Mouse (Mus musculus) testis, adult 2 months (tissue): ENCODE results near the gene Dyrk4. TPM values are rescaled to one million over a fixed set of nuclear protein-coding genes. Genes with fewer than 3 reads are reported as not detected.
A peak's percentile ranks its signal among the peaks of the same experiment; 100 is the strongest.

Experiments used
- H3K27ac ChIP-seq: fragments of 200-500 bp; 2 replicates; pipeline ENCODE4 v1.5.1; 2012; ENCODE audit warnings: low read depth, low read length; ENCODE audit not compliant: control insufficient read depth, insufficient read depth
- H3K27me3 ChIP-seq: fragments of 200-500 bp; 2 replicates; pipeline ENCODE4 v1.6.1; 2012; ENCODE audit warnings: mild to moderate bottlenecking, low read length, moderate library complexity; ENCODE audit not compliant: control insufficient read depth, insufficient read depth
- H3K36me3 ChIP-seq: fragments of 200-500 bp; 2 replicates; pipeline ENCODE4 v1.6.1; 2012; ENCODE audit warnings: mild to moderate bottlenecking, low read length; ENCODE audit not compliant: control insufficient read depth, insufficient read depth
- H3K4me1 ChIP-seq: fragments of 200-500 bp; 2 replicates; pipeline ENCODE4 v1.6.1; 2012; ENCODE audit warnings: low read length; ENCODE audit not compliant: control insufficient read depth, insufficient read depth
- H3K4me3 ChIP-seq: fragments of 200-500 bp; 2 replicates; pipeline ENCODE4 v1.5.1; 2012; ENCODE audit warnings: low read depth, mild to moderate bottlenecking, low read length, moderate library complexity, mixed read lengths; ENCODE audit not compliant: control insufficient read depth
- CTCF ChIP-seq: fragments of 200-500 bp; IDR thresholded peaks from 2 replicates; pipeline ENCODE4 v1.5.1; 2012; ENCODE audit warnings: low read depth, mild to moderate bottlenecking, inconsistent platforms, low read length, moderate library complexity; ENCODE audit not compliant: control insufficient read depth, insufficient read depth, insufficient replicate concordance
- POLR2A ChIP-seq: fragments of 200-500 bp; IDR thresholded peaks from 2 replicates; pipeline ENCODE4 v1.6.1; 2012; ENCODE audit warnings: low read depth, mild to moderate bottlenecking, inconsistent platforms, low read length, moderate library complexity; ENCODE audit not compliant: control insufficient read depth
- polyA plus RNA-seq: library from polyadenylated mRNA; depleted of rRNA; stranded (reverse); fragments of >200 nt; gene quantifications from 2 replicates; pipeline ENCODE4 v1.2.3, GENCODE M21; 2012; rRNA removed

Gene Dyrk4
- polyA plus RNA-seq, 1 experiment: 19.7 TPM

GRCm38 (mm10) chr6:126910727-126911126 lies 10.9 kb downstream of the Dyrk4 start:
- no peaks in the 10 kb centered on the region for H3K27me3 ChIP-seq
- no peak overlapping the region for H3K27ac ChIP-seq
- H3K4me1 ChIP-seq: no peaks in the 10 kb centered on the region
- no peaks in the 10 kb centered on the region for H3K36me3 ChIP-seq
- no peak overlapping the region for H3K4me3 ChIP-seq
- TF ChIP-seq CTCF (no peak), POLR2A (no peak)

- no peaks in the 10 kb centered on the region for H3K36me3 ChIP-seq
- no peaks in the 10 kb centered on the region for H3K4me1 ChIP-seq
- H3K27me3 ChIP-seq: no peaks in the 10 kb centered on the region
- no peak overlapping the region for H3K27ac ChIP-seq
- TF ChIP-seq POLR2A: no peak
- TF ChIP-seq CTCF: no peak
- no peak overlapping the region for H3K4me3 ChIP-seq
These were observed 13.8 kb downstream of the Dyrk4 start for GRCm38 (mm10) chr6:126907876-126908275.

- Histone ChIP-seq H3K36me3 (no peaks in the 10 kb centered on the region), H3K27me3 (no peaks in the 10 kb centered on the region), H3K4me1 (no peaks in the 10 kb centered on the region), H3K27ac (no peak overlapping the region), H3K4me3 (no peak overlapping the region)
- no peak for TF ChIP-seq CTCF
- TF ChIP-seq POLR2A: no peak
These were observed 14.3 kb downstream of the Dyrk4 start for GRCm38 (mm10) chr6:126907378-126907777.

GRCm38 (mm10) chr6:126877118-126877517 lies 44.5 kb downstream of the Dyrk4 start:
- no peaks in the 10 kb centered on the region for H3K36me3 ChIP-seq
- H3K27me3 ChIP-seq: no peaks in the 10 kb centered on the region
- no peaks in the 10 kb centered on the region for H3K4me1 ChIP-seq
- TF ChIP-seq CTCF (no peak), POLR2A (no peak)
- no peak overlapping the region for H3K4me3 ChIP-seq
- no peak overlapping the region for H3K27ac ChIP-seq

GRCm38 (mm10) chr6:126852881-126853280 lies 68.8 kb downstream of the Dyrk4 start, which contains the start of gene Akap3:
Akap3 (plus strand) TSS chr6:126853098.
- H3K27me3 ChIP-seq: no peaks in the 10 kb centered on the region
- TF ChIP-seq CTCF (no peak), POLR2A (no peak)
- peak within 1 kb of the TSS; percentile 83 for H3K27ac ChIP-seq
- peaks cover 6% of the 10 kb centered on the region for H3K4me1 ChIP-seq
- H3K4me3 ChIP-seq: peak within 1 kb of the TSS; percentile 90
- no peaks in the 10 kb centered on the region for H3K36me3 ChIP-seq

GRCm38 (mm10) chr6:126848712-126849704 lies 72.6 kb downstream of the Dyrk4 start, which contains the start of gene Ndufa9:
Ndufa9 (minus strand) TSS chr6:126849136.
- peak within 1 kb of the TSS; percentile 100 for H3K4me3 ChIP-seq

GRCm38 (mm10) chr6:126836628-126837027 lies 85.0 kb downstream of the Dyrk4 start:
- H3K4me1 ChIP-seq: no peaks in the 10 kb centered on the region
- H3K36me3 ChIP-seq: peaks cover 3% of the 10 kb centered on the region
- H3K27ac ChIP-seq: no peak overlapping the region
- H3K4me3 ChIP-seq: no peak overlapping the region
- TF ChIP-seq POLR2A (no peak), CTCF (no peak)
- H3K27me3 ChIP-seq: no peaks in the 10 kb centered on the region

More at GRCm38 (mm10) chr6:126848712-126849704, 72.6 kb downstream of the Dyrk4 start, which contains the start of gene Ndufa9:
- Histone ChIP-seq H3K27me3 (no peaks in the 10 kb centered on the region), H3K27ac (peak within 1 kb of the TSS; percentile 92), H3K4me1 (peaks cover 6% of the 10 kb centered on the region), H3K36me3 (no peaks in the 10 kb centered on the region)
- TF ChIP-seq POLR2A: peak; percentile 93
- no peak for TF ChIP-seq CTCF

Other genes with a start within 250 kb of the Dyrk4 start
- gene Kcna6, start 181.2 kb downstream of the Dyrk4 start, polyA plus RNA-seq: 0.25 and 0.31 TPM in 2 replicates
- 104 and 110 TPM in 2 replicates for gene Ndufa9, start 72.7 kb downstream of the Dyrk4 start, polyA plus RNA-seq
- gene Akap3, start 68.7 kb downstream of the Dyrk4 start, polyA plus RNA-seq: 426 and 443 TPM in 2 replicates
- 15.9 and 16.0 TPM in 2 replicates for gene Rad51ap1, start 17.7 kb upstream of the Dyrk4 start, polyA plus RNA-seq
- gene D6Wsu163e, start 18.1 kb upstream of the Dyrk4 start, polyA plus RNA-seq: 1.8 and 3.4 TPM in 2 replicates
- gene Fgf6, start 93.7 kb upstream of the Dyrk4 start, polyA plus RNA-seq: 0.04 and 0.06 TPM in 2 replicates
- 0.11 TPM in 1 of 2 replicates, not detected in the other for gene Fgf23, start 151.1 kb upstream of the Dyrk4 start, polyA plus RNA-seq
- 5.6 and 6.7 TPM in 2 replicates for gene Tigar, start 187.7 kb upstream of the Dyrk4 start, polyA plus RNA-seq
- gene Ccnd2, start 230.4 kb upstream of the Dyrk4 start, polyA plus RNA-seq: 4.0 and 4.3 TPM in 2 replicates